Mouse (Mus musculus) megakaryocyte, embryonic 14.5 days (primary cell): ENCODE data around the gene Ctse. TPM values are rescaled to one million over a fixed set of nuclear protein-coding genes. Genes with fewer than 3 reads are reported as not detected.

Experiments
- H3K27me3 ChIP-seq: replicated peaks from 2 replicates; pipeline ENCODE3; 2012; ENCODE audit warnings: inconsistent platforms
- H3K36me3 ChIP-seq: replicated peaks from 2 replicates; pipeline ENCODE3; 2012; ENCODE audit warnings: low read length, inconsistent platforms, mixed read lengths
- H3K4me1 ChIP-seq: 2 replicates; pipeline ENCODE4 v1.6.1; 2012; ENCODE audit warnings: inconsistent platforms
- H3K4me3 ChIP-seq: replicated peaks from 2 replicates; pipeline ENCODE3; 2012; ENCODE audit warnings: moderate library complexity, mild to moderate bottlenecking, inconsistent platforms
- H3K9me3 ChIP-seq: 2 replicates; pipeline ENCODE4 v1.6.1; 2012; ENCODE audit warnings: inconsistent platforms
- FLI1 ChIP-seq: IDR thresholded peaks from 2 replicates; pipeline ENCODE4 v1.6.1; 2012; ENCODE audit warnings: low read length, inconsistent platforms, mixed read lengths
- GATA1 ChIP-seq: IDR thresholded peaks from 3 replicates; pipeline ENCODE4 v1.6.1; 2012; ENCODE audit warnings: mixed read lengths, low read length, inconsistent platforms, borderline replicate concordance
- polyA plus RNA-seq: library from polyadenylated mRNA; stranded (reverse); fragments of >175 nt; gene quantifications from 2 replicates; pipeline ENCODE4 v1.2.3, GENCODE M21; 2012; ENCODE audit warnings: low replicate concordance; ENCODE audit not compliant: insufficient read depth

Ctse gene
- polyA plus RNA-seq, 1 experiment: 4.2 TPM

DNA sequence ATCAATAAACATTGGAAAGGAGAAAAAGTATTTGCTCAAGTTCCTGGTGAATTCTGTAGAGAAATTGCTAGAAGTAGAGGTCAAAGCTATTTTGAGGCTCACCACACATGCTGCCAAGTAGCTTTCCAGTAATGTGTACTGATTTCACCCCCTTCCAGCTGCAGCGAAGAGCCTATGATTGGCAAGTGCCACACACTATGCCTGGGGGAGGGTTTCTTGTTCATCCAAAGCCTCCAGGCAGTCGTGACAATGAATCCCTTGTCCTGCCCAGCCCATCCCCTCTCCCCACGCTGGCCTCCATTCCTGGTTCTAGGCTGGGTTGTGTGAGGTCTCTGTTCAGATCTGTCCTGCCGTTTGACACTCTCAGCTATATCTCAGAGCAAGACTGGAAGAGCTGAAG is 58.2 kb downstream of the Ctse start:
- no peak for TF ChIP-seq GATA1
- no peak for TF ChIP-seq FLI1
- peaks cover 31% of the 10 kb centered on the region for H3K27me3 ChIP-seq
- H3K36me3 ChIP-seq: no peaks in the 10 kb centered on the region
- H3K9me3 ChIP-seq: no peaks in the 10 kb centered on the region
- peaks cover 35% of the 10 kb centered on the region for H3K4me1 ChIP-seq
- H3K4me3 ChIP-seq: no peak overlapping the region

DNA sequence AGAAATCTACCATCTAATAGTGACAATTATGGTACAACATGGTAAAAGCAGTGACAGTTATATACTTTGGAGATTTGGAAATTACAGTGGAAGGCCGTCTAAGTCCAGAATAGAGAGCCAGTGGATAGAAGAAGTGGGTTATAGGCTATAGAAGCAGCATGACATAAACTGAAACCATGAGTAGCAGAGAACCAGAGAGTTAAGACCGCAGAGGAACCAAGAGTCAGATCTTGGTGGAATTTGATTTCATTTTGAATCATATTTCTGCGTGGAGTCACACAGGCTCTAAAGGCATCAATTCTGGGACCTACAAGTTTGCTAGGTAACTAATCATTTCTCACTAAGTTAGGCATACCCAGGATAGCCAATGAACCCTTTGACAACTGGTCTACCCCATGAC is 60.7 kb downstream of the Ctse start:
- H3K4me1 ChIP-seq: peaks cover 17% of the 10 kb centered on the region; the same call in 1 of the 2 replicates
- TF ChIP-seq FLI1 (no peak), GATA1 (no peak)
- no peaks in the 10 kb centered on the region for H3K36me3 ChIP-seq
- peaks cover 35% of the 10 kb centered on the region for H3K27me3 ChIP-seq
- H3K4me3 ChIP-seq: no peak overlapping the region
- H3K9me3 ChIP-seq: no peaks in the 10 kb centered on the region

DNA sequence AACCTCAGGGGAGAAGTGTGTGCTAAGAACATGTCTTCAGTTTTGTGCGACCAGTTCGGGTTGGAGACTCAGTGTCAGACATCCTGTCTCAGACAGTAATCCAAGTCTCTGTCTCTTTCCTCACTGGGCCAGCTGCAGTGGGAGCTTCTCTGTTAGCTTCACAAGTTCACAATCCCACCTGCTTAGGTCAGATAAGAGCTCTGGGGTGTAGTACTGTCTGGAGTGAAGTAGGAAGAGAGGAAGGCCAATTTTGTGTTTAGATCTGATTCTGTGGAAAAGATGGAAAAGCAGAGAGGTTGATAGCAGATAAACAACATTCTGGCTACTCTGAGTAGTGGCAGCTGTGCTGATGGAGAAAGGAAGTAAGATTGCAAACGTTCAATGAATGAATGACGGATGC is 61.5 kb downstream of the Ctse start:
- Histone ChIP-seq H3K36me3 (no peaks in the 10 kb centered on the region), H3K4me1 (peaks cover 17% of the 10 kb centered on the region; the same call in 1 of the 2 replicates), H3K4me3 (no peak overlapping the region), H3K27me3 (peaks cover 38% of the 10 kb centered on the region), H3K9me3 (no peaks in the 10 kb centered on the region)
- no peak for TF ChIP-seq FLI1
- TF ChIP-seq GATA1: no peak

DNA sequence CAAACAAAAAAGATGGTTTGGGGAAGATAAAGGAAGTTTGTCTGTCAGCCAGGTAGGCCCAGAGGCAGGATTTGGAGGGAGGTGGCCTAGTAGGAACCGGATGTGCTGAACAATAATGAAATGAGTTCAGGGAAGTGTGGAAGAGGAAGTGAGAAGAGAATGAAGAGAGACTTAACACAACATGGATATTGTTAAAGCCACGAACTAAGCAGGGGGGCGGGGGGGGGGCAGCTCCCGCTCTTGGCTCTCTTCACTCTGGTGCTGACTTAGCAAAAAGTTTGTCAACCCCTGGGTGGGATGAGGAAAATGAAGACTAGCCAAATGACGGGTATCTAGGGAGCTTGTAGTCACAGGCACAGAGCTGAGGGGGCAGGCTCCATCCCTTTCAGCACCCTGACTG is 62.3 kb downstream of the Ctse start:
- Histone ChIP-seq H3K4me1 (peaks cover 18% of the 10 kb centered on the region; the same call in 1 of the 2 replicates), H3K9me3 (no peaks in the 10 kb centered on the region), H3K36me3 (no peaks in the 10 kb centered on the region), H3K4me3 (no peak overlapping the region), H3K27me3 (peaks cover 33% of the 10 kb centered on the region)
- no peak for TF ChIP-seq GATA1

DNA sequence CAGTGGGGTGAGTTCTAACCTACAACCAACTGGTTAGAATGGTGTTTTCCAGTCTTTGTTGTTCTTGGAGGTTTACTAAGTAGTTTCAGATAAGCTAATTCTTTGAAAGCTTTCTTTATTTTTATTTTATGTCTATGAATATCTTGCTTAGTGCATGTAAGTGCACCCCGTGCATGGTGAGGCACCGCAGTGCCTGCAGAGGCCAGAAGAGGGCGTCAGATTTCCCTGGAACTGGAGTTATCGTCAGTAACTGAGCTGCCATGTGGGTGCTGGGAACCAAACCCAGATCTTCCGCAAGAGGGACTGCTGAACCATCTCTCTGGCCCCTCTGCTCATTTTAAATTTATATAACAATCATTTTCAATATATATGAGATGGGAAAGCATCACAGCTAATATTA is 63.3 kb downstream of the Ctse start:
- peaks cover 34% of the 10 kb centered on the region for H3K27me3 ChIP-seq
- no peak overlapping the region for H3K4me3 ChIP-seq
- H3K9me3 ChIP-seq: no peaks in the 10 kb centered on the region
- no peak for TF ChIP-seq GATA1
- peaks cover 15% of the 10 kb centered on the region; the same call in 1 of the 2 replicates for H3K4me1 ChIP-seq
- H3K36me3 ChIP-seq: no peaks in the 10 kb centered on the region

DNA sequence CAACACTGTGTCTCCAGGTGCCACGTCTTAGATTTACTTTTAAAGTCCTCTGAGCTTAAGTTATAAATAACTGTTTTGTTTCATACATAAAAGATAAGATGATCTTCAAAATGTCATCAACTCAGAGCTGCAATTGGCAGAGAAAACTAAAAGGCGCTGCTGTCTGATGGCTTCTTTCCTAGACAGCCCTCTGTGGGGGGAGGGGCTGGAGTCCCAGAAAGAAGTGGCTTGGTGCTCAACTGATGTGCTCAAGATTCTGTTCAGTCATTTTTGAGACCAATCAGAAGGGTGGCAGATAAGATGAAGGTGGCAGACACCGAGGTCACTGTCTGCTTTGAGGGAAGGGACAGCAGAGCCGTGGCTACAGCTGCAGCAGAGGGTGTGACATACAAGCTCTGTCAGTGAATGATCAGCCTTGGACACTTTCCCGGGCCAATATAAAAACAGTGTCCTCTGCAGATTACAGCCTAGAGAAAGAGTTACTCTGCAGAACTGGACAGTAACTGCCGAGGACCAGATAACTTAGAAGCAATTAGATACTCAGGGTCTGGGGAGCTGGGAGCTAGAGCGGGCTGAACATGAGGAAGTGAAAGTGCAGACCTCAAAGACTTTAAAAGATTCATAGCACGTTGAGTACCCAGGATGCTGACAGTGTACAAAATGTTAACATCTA is 64.1 kb downstream of the Ctse start:
- H3K4me3 ChIP-seq: no peak overlapping the region
- TF ChIP-seq GATA1 (no peak), FLI1 (no peak)
- no peaks in the 10 kb centered on the region for H3K36me3 ChIP-seq
- H3K4me1 ChIP-seq: peaks cover 12% of the 10 kb centered on the region; the same call in 1 of the 2 replicates
- H3K27me3 ChIP-seq: peaks cover 27% of the 10 kb centered on the region
- no peaks in the 10 kb centered on the region for H3K9me3 ChIP-seq

DNA sequence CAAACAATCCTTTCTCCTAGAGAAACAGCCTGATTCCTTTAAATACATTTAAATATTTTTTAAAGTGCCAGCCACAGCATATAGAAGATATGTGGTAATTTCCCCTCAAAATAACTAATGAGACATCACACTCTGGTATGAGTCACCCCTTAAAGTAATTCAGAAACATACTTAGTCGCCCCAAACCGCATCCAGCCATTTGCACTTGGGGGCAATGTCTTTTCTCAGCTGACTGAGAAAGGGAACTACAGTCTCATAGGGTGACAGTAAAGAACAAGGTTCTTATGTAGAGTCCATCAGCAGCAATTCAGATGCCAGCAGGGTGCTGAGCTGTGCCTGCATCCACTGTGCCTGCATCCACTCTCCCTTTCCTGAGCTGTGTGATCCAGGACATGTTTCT is 65.4 kb downstream of the Ctse start:
- Histone ChIP-seq H3K9me3 (no peaks in the 10 kb centered on the region), H3K36me3 (no peaks in the 10 kb centered on the region), H3K27me3 (peaks cover 26% of the 10 kb centered on the region), H3K4me3 (no peak overlapping the region), H3K4me1 (peaks cover 14% of the 10 kb centered on the region; the same call in 1 of the 2 replicates)
- no peak for TF ChIP-seq GATA1
- no peak for TF ChIP-seq FLI1

DNA sequence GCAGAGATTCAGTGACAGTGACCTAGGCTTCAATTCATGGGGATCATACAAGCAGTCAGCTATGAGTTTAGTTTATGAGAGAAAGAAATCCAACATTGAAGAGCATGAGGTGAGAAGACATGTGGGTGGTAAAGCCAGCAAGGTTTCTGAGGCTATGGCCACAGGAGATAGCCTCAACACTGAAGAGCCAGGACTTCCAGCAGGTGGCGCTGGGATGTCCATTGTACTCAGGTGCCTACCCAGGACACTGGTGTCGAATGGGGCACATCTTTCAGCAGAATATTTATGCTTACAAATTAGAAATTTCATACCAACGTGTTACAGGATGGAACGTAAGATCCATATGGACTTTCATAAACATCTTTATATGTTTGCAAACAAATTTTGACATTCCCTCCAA is 70.2 kb downstream of the Ctse start:
- Histone ChIP-seq H3K36me3 (no peaks in the 10 kb centered on the region), H3K9me3 (no peaks in the 10 kb centered on the region), H3K4me1 (peaks cover 18% of the 10 kb centered on the region; the same call in 1 of the 2 replicates), H3K4me3 (no peak overlapping the region), H3K27me3 (peaks cover 42% of the 10 kb centered on the region)
- TF ChIP-seq FLI1: no peak
- TF ChIP-seq GATA1: no peak

DNA sequence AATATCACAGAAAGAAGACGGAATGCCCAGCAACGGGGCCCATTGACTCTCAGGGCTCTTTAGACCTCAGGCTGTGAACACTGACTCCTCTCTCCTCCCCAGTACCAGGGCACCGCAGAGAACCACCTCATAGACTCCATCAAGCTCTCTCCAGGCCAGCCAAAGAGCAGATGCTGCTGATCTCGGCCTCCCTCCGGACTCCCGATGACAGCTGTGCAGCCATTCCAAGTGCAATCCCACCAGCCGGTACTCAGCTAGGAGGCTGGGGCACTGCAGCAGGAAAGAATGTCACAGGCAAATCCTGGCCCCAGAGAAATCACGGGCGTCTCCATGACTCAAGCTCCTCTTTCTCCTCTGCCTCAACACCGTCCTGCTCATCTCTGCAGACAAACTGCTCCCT is 73.4 kb downstream of the Ctse start:
- Histone ChIP-seq H3K36me3 (no peaks in the 10 kb centered on the region), H3K4me3 (no peak overlapping the region), H3K27me3 (peaks cover 47% of the 10 kb centered on the region), H3K4me1 (peaks cover 15% of the 10 kb centered on the region; the same call in 1 of the 2 replicates), H3K9me3 (no peaks in the 10 kb centered on the region)
- TF ChIP-seq GATA1 (no peak), FLI1 (no peak)

DNA sequence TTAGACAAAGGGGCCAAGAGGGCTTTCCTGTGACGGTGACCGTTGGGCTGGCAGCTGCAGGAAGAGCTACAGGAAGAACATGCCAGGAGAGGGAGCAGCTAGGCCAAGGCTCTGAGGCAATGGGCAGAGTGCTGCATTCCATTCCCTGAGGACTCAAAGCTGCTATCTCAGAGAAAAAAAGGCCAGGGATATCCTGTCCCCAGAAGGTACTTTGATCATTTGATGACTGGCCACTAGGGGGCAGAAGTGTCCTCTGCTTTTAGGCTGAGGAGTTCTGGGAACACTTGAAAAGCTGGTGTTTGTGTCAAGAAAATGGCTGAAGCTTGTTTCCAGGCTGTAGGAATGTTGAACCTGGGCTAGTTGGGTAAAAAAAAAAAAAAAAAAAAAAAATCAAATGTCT is 74.3 kb downstream of the Ctse start:
- Histone ChIP-seq H3K36me3 (no peaks in the 10 kb centered on the region), H3K4me1 (peaks cover 20% of the 10 kb centered on the region), H3K9me3 (no peaks in the 10 kb centered on the region), H3K4me3 (peak overlapping the region; percentile 33), H3K27me3 (peaks cover 47% of the 10 kb centered on the region)
- TF ChIP-seq GATA1 (no peak), FLI1 (no peak)
